Mouse (Mus musculus): ENCODE data around the gene Phf5a.

Phf5a gene

DNA sequence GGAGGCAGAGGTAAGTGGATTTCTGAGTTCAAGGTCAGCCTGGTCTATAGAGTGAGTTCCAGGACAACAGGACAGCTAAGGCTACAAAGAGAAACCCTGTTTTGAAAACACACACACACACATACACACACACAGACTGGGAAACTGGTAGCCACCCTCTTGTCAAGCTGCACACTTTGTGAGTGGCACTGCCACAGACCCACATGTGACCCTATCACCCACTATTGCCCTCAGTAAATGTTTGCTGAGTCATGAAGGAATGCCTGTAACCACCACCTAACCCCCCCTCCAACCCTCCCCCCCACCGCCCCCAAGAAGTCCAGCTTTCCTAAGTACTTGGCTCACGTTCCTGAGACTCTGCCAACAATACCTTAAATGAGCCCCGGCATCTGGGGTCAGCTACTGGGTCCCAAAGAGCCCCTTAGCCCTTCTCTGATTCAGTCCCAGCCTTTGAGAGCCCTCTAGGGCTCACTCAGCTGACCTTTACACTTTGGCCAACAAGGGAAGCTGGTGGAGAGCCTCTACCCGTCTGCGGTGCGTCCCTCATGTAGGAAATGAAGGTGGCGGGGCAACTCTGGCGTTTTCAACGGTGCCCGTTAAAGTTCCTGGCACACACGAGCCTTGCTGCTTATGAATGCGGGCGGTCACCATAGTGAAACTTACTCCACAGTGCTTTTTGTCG lies 33.0 kb downstream of the Phf5a start:
- Histone ChIP-seq H3K4me3 (replicated peaks; ENCODE audit: low read length) (peak overlapping the region; percentile 62), H3K9me3 (ENCODE audit: low read length) (no peaks in the 10 kb centered on the region), H3K27me3 (ENCODE audit: insufficient read depth, low read length) (peaks cover 56% of the 10 kb centered on the region), H3K4me1 (replicated peaks; ENCODE audit: low read depth, low read length) (peaks cover 34% of the 10 kb centered on the region), H3K36me3 (ENCODE audit: insufficient read depth, low read length) (no peaks in the 10 kb centered on the region)
- TF ChIP-seq POU5F1 (IDR thresholded peaks at IDR 0.05; ENCODE audit: borderline replicate concordance, low read length) (no peak), NANOG (IDR thresholded peaks at IDR 0.05; ENCODE audit: borderline replicate concordance, low read length) (no peak), CTCF (conservative IDR thresholded peaks at IDR 0.05; ENCODE audit: low read length) (no peak)

DNA sequence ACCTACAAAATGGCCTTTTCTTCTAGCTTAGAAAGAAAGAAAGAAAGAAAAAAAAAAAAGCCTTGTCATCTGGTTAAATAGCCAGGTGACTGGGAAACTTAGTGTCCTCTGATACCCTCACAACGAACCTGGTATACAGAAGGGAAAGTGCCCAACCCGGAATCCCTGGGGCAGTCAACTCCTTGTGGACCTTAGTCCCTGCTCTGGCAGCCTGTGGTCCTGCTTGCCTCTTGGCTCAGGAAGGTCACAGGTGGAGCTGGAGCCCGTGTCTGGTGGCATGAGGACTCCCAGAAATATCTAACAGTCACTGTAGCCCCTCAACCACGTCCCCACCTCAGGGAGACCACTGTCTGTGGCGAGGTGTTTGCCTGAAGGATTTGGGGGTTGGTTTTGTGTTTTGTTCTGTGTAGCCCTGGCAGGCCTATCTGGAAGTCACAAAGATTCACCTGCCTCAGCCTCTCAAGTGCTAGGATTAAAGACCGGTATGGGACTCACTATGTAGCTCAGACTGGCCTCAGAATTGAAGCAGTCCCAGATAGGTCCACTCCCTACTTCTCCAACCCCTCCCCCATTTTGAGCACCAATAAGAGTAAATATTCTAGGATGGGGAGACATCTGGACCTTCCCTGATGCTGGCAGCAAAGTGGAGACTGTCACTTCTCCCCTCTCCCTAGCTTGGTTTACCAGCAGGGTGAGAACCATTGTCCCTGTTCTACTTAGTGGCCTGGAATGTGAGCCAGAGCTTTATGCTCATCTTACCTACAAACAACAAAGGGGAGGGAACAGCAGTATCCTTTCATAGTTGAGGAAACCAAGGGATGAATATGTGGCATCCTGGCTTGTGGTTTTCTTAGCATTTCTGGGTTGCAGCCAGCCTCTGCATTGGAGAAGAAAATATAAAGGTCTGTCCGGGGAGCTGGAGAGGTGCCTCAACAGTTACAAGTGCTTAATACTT lies 34.5 kb downstream of the Phf5a start:
- H3K9me3 ChIP-seq (ENCODE audit: low read length), result no peaks in the 10 kb centered on the region
- peaks cover 34% of the 10 kb centered on the region for H3K4me1 ChIP-seq (replicated peaks; ENCODE audit: low read depth, low read length)
- peaks cover 54% of the 10 kb centered on the region for H3K27me3 ChIP-seq (ENCODE audit: insufficient read depth, low read length)
- H3K4me3 ChIP-seq (replicated peaks; ENCODE audit: low read length), result no peak overlapping the region
- TF ChIP-seq POU5F1 (IDR thresholded peaks at IDR 0.05; ENCODE audit: borderline replicate concordance, low read length) (no peak), CTCF (conservative IDR thresholded peaks at IDR 0.05; ENCODE audit: low read length) (no peak)
- no peaks in the 10 kb centered on the region for H3K36me3 ChIP-seq (ENCODE audit: insufficient read depth, low read length)

DNA sequence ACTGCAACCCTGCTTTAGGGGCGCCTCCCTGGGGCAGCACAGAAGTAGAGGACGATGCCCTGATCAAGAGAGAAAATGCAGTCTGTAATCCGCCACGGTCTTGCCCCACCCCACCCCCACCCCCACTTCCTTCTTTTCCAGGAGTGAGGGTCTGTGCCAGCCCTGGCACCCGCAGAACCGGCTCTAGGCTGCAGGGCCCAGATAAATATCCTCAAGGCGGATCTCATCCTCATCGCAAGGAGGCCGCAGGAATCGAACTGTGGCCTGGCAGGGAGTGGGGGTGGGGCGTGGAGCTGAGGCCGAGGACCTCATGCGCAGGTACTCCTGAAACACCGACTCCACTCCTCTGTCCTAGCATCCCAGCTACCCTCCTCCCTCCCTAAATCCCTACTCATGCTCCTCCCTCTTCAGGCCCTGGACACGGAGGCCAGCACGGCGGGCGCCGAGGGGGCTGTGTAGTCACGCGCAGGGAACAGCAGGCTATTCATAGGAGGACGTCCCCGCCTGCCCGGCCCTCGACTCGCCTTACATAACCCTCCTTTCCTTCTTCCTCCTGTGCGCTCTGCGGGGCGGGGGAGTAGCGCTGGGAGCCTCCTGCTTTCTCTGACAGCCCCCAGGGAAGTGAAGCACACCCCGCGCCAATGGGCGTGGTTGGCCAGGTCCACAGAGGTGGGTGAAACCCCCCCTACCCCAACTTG lies 35.4 kb downstream of the Phf5a start:
- Histone ChIP-seq H3K9me3 (ENCODE audit: low read length) (no peaks in the 10 kb centered on the region), H3K4me1 (replicated peaks; ENCODE audit: low read depth, low read length) (peaks cover 37% of the 10 kb centered on the region), H3K27me3 (ENCODE audit: insufficient read depth, low read length) (peaks cover 53% of the 10 kb centered on the region), H3K36me3 (ENCODE audit: insufficient read depth, low read length) (no peaks in the 10 kb centered on the region), H3K4me3 (replicated peaks; ENCODE audit: low read length) (peak overlapping the region; percentile 71)
- no peak for TF ChIP-seq CTCF (conservative IDR thresholded peaks at IDR 0.05; ENCODE audit: low read length)
- no peak for TF ChIP-seq NANOG (IDR thresholded peaks at IDR 0.05; ENCODE audit: borderline replicate concordance, low read length)
- TF ChIP-seq POU5F1 (IDR thresholded peaks at IDR 0.05; ENCODE audit: borderline replicate concordance, low read length), result no peak

DNA sequence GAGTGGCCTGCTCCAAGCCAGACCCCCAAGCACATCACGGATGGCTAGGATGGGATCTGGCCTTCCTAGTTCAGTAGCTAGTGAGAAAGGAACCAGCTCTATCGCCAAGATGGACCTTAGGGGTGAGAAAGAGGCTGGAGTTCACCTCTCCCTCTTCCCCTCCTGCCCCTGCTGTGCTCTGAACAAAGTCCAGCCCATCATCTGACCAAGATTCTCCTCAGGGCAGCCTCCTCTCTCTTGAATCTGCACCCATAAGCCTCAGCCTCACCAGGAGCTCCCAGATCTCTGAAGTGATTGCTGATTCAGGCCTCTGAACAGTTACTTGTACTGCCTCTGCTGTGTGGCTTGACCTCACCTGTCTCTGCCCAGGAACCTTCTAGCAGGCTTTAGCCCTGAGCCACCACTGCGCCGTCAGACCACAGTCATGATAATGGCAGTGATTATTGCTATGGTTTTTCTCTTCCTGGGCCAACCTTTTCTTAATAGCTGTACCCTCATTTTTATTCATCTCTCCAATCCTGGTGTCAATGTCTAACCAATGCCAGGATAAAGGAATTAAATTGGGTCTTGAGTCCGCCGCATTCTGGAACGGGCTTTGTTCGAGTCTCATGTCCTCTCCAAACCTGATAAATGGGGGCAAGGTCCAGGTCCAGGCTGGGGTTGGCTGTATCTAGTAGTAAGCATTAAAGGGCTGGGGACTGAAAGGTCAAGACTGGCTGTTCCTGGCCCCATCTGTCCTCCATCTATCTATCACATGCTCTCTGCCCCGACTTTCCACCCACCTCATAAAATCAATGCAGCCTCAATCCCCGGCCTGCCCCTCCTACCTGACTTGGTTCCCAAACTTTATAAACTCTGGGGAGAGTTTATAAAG lies 36.5 kb downstream of the Phf5a start:
- H3K4me1 ChIP-seq (replicated peaks; ENCODE audit: low read depth, low read length), result peaks cover 44% of the 10 kb centered on the region
- no peak overlapping the region; the same call in 1 of the 2 replicates for H3K4me3 ChIP-seq (replicated peaks; ENCODE audit: low read length)
- TF ChIP-seq CTCF (conservative IDR thresholded peaks at IDR 0.05; ENCODE audit: low read length) (no peak), NANOG (IDR thresholded peaks at IDR 0.05; ENCODE audit: borderline replicate concordance, low read length) (no peak), POU5F1 (IDR thresholded peaks at IDR 0.05; ENCODE audit: borderline replicate concordance, low read length) (no peak)
- no peaks in the 10 kb centered on the region for H3K9me3 ChIP-seq (ENCODE audit: low read length)
- peaks cover 53% of the 10 kb centered on the region for H3K27me3 ChIP-seq (ENCODE audit: insufficient read depth, low read length)
- no peaks in the 10 kb centered on the region for H3K36me3 ChIP-seq (ENCODE audit: insufficient read depth, low read length)

DNA sequence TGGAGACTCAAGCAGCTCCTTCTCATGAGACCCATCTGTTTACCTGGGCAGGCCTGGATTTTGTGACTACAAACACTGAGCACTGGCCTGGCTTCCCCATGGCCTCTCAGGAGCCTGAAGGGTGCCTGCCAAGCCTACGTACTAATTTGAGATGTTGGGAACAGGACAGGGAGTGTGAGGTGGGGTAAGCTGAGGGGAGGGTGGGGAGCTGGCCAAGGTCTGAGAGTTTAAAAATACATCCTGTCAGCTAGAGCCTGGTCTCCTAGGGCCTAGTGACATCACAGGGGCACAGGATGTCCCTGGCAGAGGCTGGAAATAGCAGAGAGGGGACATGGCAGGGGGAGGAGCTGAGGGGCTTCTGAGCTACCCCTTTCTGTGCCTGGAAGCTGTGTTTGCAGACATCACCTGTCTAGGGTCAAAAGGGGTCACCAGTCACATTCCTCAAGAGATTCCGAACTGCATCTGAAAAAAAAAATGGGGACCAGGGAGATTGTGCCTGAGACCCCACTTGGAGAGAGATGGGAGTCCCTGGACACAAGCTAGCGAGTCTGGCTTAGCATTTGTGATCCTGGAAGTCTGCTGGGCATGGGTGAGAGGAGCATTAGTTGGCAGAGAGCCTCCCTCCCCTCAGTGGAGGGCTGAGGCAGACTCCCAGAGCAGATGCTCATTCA lies 37.4 kb downstream of the Phf5a start:
- H3K27me3 ChIP-seq (ENCODE audit: insufficient read depth, low read length), result peaks cover 47% of the 10 kb centered on the region
- peaks cover 38% of the 10 kb centered on the region for H3K4me1 ChIP-seq (replicated peaks; ENCODE audit: low read depth, low read length)
- no peak for TF ChIP-seq POU5F1 (IDR thresholded peaks at IDR 0.05; ENCODE audit: borderline replicate concordance, low read length)
- TF ChIP-seq CTCF (conservative IDR thresholded peaks at IDR 0.05; ENCODE audit: low read length), result no peak
- TF ChIP-seq NANOG (IDR thresholded peaks at IDR 0.05; ENCODE audit: borderline replicate concordance, low read length), result no peak
- no peak overlapping the region for H3K4me3 ChIP-seq (replicated peaks; ENCODE audit: low read length)
- no peaks in the 10 kb centered on the region for H3K36me3 ChIP-seq (ENCODE audit: insufficient read depth, low read length)
- H3K9me3 ChIP-seq (ENCODE audit: low read length), result no peaks in the 10 kb centered on the region

DNA sequence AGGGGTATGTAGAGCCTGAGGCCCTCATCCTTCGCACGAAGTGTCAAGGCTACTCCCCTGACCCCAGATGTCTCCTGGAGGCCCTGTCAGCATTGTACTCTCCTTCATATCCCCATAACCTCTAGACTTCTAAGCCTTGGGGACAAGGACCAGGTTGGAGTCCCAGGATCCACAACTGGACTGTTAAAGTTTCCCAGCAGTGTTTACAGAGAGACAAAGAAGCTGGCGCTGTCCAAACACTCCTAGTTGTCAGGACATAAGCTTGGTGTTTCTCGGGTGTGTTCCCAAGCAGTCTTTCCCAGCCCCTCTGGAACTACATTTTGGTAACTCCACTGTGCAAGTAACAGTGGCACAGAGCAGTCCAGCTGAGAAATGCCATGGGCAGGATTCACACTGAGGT lies 38.2 kb downstream of the Phf5a start:
- TF ChIP-seq CTCF (conservative IDR thresholded peaks at IDR 0.05; ENCODE audit: low read length) (no peak), NANOG (IDR thresholded peaks at IDR 0.05; ENCODE audit: borderline replicate concordance, low read length) (no peak), POU5F1 (IDR thresholded peaks at IDR 0.05; ENCODE audit: borderline replicate concordance, low read length) (no peak)
- peaks cover 45% of the 10 kb centered on the region for H3K27me3 ChIP-seq (ENCODE audit: insufficient read depth, low read length)
- no peak overlapping the region for H3K4me3 ChIP-seq (replicated peaks; ENCODE audit: low read length)
- H3K36me3 ChIP-seq (ENCODE audit: insufficient read depth, low read length), result no peaks in the 10 kb centered on the region
- no peaks in the 10 kb centered on the region for H3K9me3 ChIP-seq (ENCODE audit: low read length)
- peaks cover 32% of the 10 kb centered on the region for H3K4me1 ChIP-seq (replicated peaks; ENCODE audit: low read depth, low read length)

DNA sequence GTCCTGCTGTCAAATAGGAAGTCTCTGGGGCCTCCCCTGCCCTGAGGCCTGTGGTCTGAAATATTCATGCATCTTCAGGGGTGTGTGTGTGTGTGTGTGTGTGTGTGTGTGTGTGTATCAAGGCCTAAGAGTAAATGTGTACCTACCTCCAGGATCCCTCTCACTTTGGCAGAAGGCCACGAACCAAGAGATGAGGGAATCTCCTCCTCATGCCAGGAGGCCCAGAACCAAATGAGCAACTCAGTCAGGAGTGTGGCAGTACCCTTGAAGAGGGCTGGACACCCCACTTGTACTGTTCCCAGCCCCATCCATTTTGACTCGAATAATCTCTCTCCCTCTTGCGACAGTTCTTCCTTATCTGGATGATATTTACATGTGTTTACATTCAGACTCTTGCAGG lies 39.5 kb downstream of the Phf5a start:
- Histone ChIP-seq H3K4me3 (replicated peaks; ENCODE audit: low read length) (no peak overlapping the region), H3K36me3 (ENCODE audit: insufficient read depth, low read length) (no peaks in the 10 kb centered on the region; the same call in 1 of the 2 replicates), H3K4me1 (replicated peaks; ENCODE audit: low read depth, low read length) (peaks cover 30% of the 10 kb centered on the region), H3K27me3 (ENCODE audit: insufficient read depth, low read length) (peaks cover 37% of the 10 kb centered on the region), H3K9me3 (ENCODE audit: low read length) (no peaks in the 10 kb centered on the region)
- TF ChIP-seq CTCF (conservative IDR thresholded peaks at IDR 0.05; ENCODE audit: low read length), result no peak
- no peak for TF ChIP-seq NANOG (IDR thresholded peaks at IDR 0.05; ENCODE audit: borderline replicate concordance, low read length)
- no peak for TF ChIP-seq POU5F1 (IDR thresholded peaks at IDR 0.05; ENCODE audit: borderline replicate concordance, low read length)
